Mouse (Mus musculus) gastrocnemius, postnatal 10 days (tissue): ENCODE measurements around the gene Stip1. TPM values are rescaled to one million over a fixed set of nuclear protein-coding genes. Genes with fewer than 3 reads are reported as not detected.

Source experiments
- total RNA-seq, 2 experiments: library from RNA; stranded (reverse); gene quantifications; 2 replicates each; pipeline ENCODE4 v1.2.3; 2021

The Stip1 gene
- total RNA-seq, 2 experiments from 2014 or later = 98.2 to 100 TPM

Other genes with a start within 250 kb of the Stip1 start
- gene Rps6ka4, start 199.3 kb downstream of the Stip1 start, total RNA-seq = 10 to 100 TPM; 12.1 to 12.2 TPM
- gene Ccdc88b, start 181.8 kb downstream of the Stip1 start, total RNA-seq = 1 to 10 TPM in 1 of 2 experiments, under 1 TPM in 1; 0.97 to 1.5 TPM
- 10 to 100 TPM; 45.2 to 48.1 TPM for gene Trmt112, start 130.3 kb downstream of the Stip1 start, total RNA-seq
- 100 to 1,000 TPM; 150 to 152 TPM for gene Prdx5, start 129.9 kb downstream of the Stip1 start, total RNA-seq
- gene Esrra, start 118.2 kb downstream of the Stip1 start, total RNA-seq = 10 to 100 TPM; 45.8 to 45.9 TPM
- not detected for gene Catsperz, start 114.6 kb downstream of the Stip1 start, total RNA-seq
- gene Kcnk4, start 105.5 kb downstream of the Stip1 start, total RNA-seq = not detected
- 10 to 100 TPM; 16.0 to 21.4 TPM for gene Bad, start 98.1 kb downstream of the Stip1 start, total RNA-seq
- gene Gpr137, start 97.5 kb downstream of the Stip1 start, total RNA-seq = 1 to 10 TPM; 8.9 to 10.0 TPM
- gene Ppp1r14b, start 65.0 kb downstream of the Stip1 start, total RNA-seq = 100 to 1,000 TPM; 261 to 293 TPM
- gene Plcb3, start 63.5 kb downstream of the Stip1 start, total RNA-seq = 10 to 100 TPM; 12.1 to 17.3 TPM
- 10 to 100 TPM; 16.6 to 23.3 TPM for gene Fkbp2, start 59.5 kb downstream of the Stip1 start, total RNA-seq
- gene Vegfb, start 52.3 kb downstream of the Stip1 start, total RNA-seq = 10 to 100 TPM; 73.4 to 94.4 TPM
- gene Dnajc4, start 47.4 kb downstream of the Stip1 start, total RNA-seq = 10 to 100 TPM; 32.5 to 33.9 TPM
- gene Nudt22, start 43.9 kb downstream of the Stip1 start, total RNA-seq = 10 to 100 TPM; 16.6 to 21.4 TPM
- 10 to 100 TPM; 19.1 to 20.8 TPM for gene Trpt1, start 43.8 kb downstream of the Stip1 start, total RNA-seq
- gene Fermt3, start 20.5 kb downstream of the Stip1 start, total RNA-seq = 1 to 10 TPM; 1.7 to 4.9 TPM
- 100 to 1,000 TPM; 201 to 216 TPM for gene Macrod1, start 16.8 kb upstream of the Stip1 start, total RNA-seq
- gene Flrt1, start 65.8 kb upstream of the Stip1 start, total RNA-seq = under 1 TPM; 0.61 to 0.99 TPM
- 10 to 100 TPM; 63.2 to 67.3 TPM for gene Otub1, start 166.3 kb upstream of the Stip1 start, total RNA-seq
- gene Cox8a, start 177.6 kb upstream of the Stip1 start, total RNA-seq = 100 to 1,000 TPM; 275 to 315 TPM
- 10 to 100 TPM; 12.5 to 15.9 TPM for gene Naa40, start 201.2 kb upstream of the Stip1 start, total RNA-seq
- gene Rcor2, start 227.4 kb upstream of the Stip1 start, total RNA-seq = 1 to 10 TPM; 8.2 to 9.1 TPM